Mouse (Mus musculus) bone marrow, adult 2 months (tissue): Measurements from ENCODE around the gene Wdhd1.

Source experiments
- CTCF ChIP-seq: fragments of 200-500 bp; IDR thresholded peaks from 2 replicates; pipeline ENCODE4 v1.5.1; 2011; ENCODE audit warnings: low read length, control low read depth; ENCODE audit not compliant: control insufficient read depth, insufficient read depth
- POLR2A ChIP-seq: fragments of 200-500 bp; IDR thresholded peaks from 2 replicates; pipeline ENCODE4 v1.6.1; 2011; ENCODE audit warnings: low read depth, mild to moderate bottlenecking, control low read depth, low read length, borderline replicate concordance; ENCODE audit not compliant: control insufficient read depth

DNA sequence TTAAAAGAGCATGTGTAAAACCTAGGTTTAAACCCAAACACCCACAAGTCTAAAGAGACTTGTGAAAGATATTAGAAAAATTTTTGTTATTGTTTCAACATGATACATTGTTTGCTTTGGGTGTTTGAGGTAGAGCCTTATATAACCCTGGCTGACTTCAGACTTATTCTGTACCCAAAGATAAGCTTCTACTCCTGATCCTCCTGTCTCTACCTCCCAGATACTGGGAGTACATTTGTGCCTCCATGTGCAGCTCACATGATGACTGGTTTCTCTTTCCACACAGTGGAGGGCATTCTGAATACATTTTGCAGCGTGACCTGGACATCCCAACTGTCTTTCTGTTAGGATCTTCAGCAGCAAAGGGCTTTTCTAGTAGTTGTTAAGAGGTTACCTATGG, 9.6 kb upstream of the Wdhd1 start:
- TF ChIP-seq CTCF, result no peak
- no peak for TF ChIP-seq POLR2A
